Mouse (Mus musculus) lung, embryonic 15.5 days (tissue): ENCODE measurements around the gene Gstp1. TPM values are rescaled to one million over a fixed set of nuclear protein-coding genes. Genes with fewer than 3 reads are reported as not detected.

ENCODE experiments used
- ATAC-seq: fragments of 200-750 bp; cut with Nextera tagmentation; 2 replicates; pipeline ENCODE4 v1.8.0; 2017; ENCODE audit warnings: moderate number of reproducible peaks, borderline replicate concordance; ENCODE audit not compliant: low FRiP score, low TSS enrichment; ENCODE audit errors: extremely low read depth
- H3K27ac ChIP-seq: fragments of 300-500 bp; sonication (generic); 2 replicates; pipeline ENCODE4 v1.5.1; 2015; ENCODE audit warnings: moderate library complexity, mild to moderate bottlenecking, inconsistent platforms
- H3K27me3 ChIP-seq: fragments of 300-500 bp; sonication (generic); 2 replicates; pipeline ENCODE4 v1.6.1; 2015; ENCODE audit warnings: inconsistent platforms
- H3K36me3 ChIP-seq: fragments of 300-500 bp; sonication (generic); 2 replicates; pipeline ENCODE4 v1.6.1; 2015; ENCODE audit warnings: inconsistent platforms
- H3K4me1 ChIP-seq: fragments of 300-500 bp; sonication (generic); 2 replicates; pipeline ENCODE4 v1.6.1; 2015; ENCODE audit warnings: inconsistent platforms
- H3K4me2 ChIP-seq: fragments of 300-500 bp; sonication (generic); 2 replicates; pipeline ENCODE4 v1.6.1; 2015; ENCODE audit warnings: inconsistent platforms, mild to moderate bottlenecking, moderate library complexity
- H3K4me3 ChIP-seq: fragments of 300-500 bp; sonication (generic); 2 replicates; pipeline ENCODE4 v1.5.1; 2015; ENCODE audit warnings: mild to moderate bottlenecking, inconsistent platforms
- H3K9ac ChIP-seq: fragments of 300-500 bp; sonication (generic); 2 replicates; pipeline ENCODE4 v1.6.1; 2015; ENCODE audit warnings: inconsistent platforms
- H3K9me3 ChIP-seq: fragments of 300-500 bp; sonication (generic); 2 replicates; pipeline ENCODE4 v1.6.1; 2016; ENCODE audit warnings: inconsistent platforms
- WGBS: fragments of 180-500 bp; shearing (Covaris S2); methylation state at CpG from one replicate; pipeline ENCODE4 v1.1.7; 2015; 5-methylcytosine and 5-hydroxymethylcytosine counted together
- polyA plus RNA-seq: library from polyadenylated mRNA; unstranded; fragments of >200 nt; fragmentation: Nextera tagmentation; extraction: Ambion mirVana; gene quantifications from 2 replicates; pipeline ENCODE4 v1.2.1, GENCODE M21; 2015

Gene Gstp1
- polyA plus RNA-seq, 1 experiment from 2014 or later = 470 TPM

- H3K27me3 ChIP-seq = no peaks in the 10 kb centered on the region
- no peak overlapping the region for H3K27ac ChIP-seq
- peak overlapping the region; percentile 23; the same call in 1 of the 2 replicates for H3K4me2 ChIP-seq
- ATAC-seq = no peak
- no peak overlapping the region for H3K4me3 ChIP-seq
- H3K9ac ChIP-seq = no peak overlapping the region
- peaks cover 4% of the 10 kb centered on the region; the same call in 1 of the 2 replicates for H3K4me1 ChIP-seq
- peaks cover 6% of the 10 kb centered on the region; the same call in 1 of the 2 replicates for H3K36me3 ChIP-seq
- 68% methylated on average over 12 of the region's 12 CpGs for WGBS
- no peaks in the 10 kb centered on the region for H3K9me3 ChIP-seq
Observed at GRCm38 (mm10) chr19:4036327-4037045, 1.3 kb downstream of the Gstp1 start.

GRCm38 (mm10) chr19:4033742-4034141 is 4.0 kb downstream of the Gstp1 start:
- peaks cover 4% of the 10 kb centered on the region; the same call in 1 of the 2 replicates for H3K4me1 ChIP-seq
- 44% methylated on average over 5 of the region's 5 CpGs for WGBS
- H3K4me2 ChIP-seq = no peak overlapping the region
- no peak overlapping the region for H3K27ac ChIP-seq
- no peak overlapping the region for H3K4me3 ChIP-seq
- no peaks in the 10 kb centered on the region for H3K27me3 ChIP-seq
- peaks cover 6% of the 10 kb centered on the region; the same call in 1 of the 2 replicates for H3K36me3 ChIP-seq
- H3K9ac ChIP-seq = no peak overlapping the region
- no peak for ATAC-seq
- no peaks in the 10 kb centered on the region for H3K9me3 ChIP-seq

- Histone ChIP-seq H3K4me2 (no peak overlapping the region), H3K36me3 (peaks cover 6% of the 10 kb centered on the region; the same call in 1 of the 2 replicates), H3K27me3 (no peaks in the 10 kb centered on the region), H3K4me1 (peaks cover 4% of the 10 kb centered on the region; the same call in 1 of the 2 replicates), H3K27ac (no peak overlapping the region), H3K4me3 (no peak overlapping the region), H3K9ac (no peak overlapping the region), H3K9me3 (no peaks in the 10 kb centered on the region)
- ATAC-seq = no peak
- WGBS = 57% methylated on average over 3 of the region's 3 CpGs
Observed at GRCm38 (mm10) chr19:4033298-4033697, 4.5 kb downstream of the Gstp1 start.

- Histone ChIP-seq H3K27me3 (no peaks in the 10 kb centered on the region), H3K4me1 (peaks cover 4% of the 10 kb centered on the region; the same call in 1 of the 2 replicates), H3K27ac (no peak overlapping the region), H3K9ac (no peak overlapping the region), H3K36me3 (peaks cover 6% of the 10 kb centered on the region; the same call in 1 of the 2 replicates), H3K4me2 (no peak overlapping the region), H3K9me3 (no peaks in the 10 kb centered on the region), H3K4me3 (no peak overlapping the region)
- no peak for ATAC-seq
- WGBS = 46% methylated on average over 7 of the region's 7 CpGs
Observed at GRCm38 (mm10) chr19:4032668-4033067, 5.1 kb downstream of the Gstp1 start.

- no peak overlapping the region for H3K4me3 ChIP-seq
- no peaks in the 10 kb centered on the region for H3K4me1 ChIP-seq
- H3K27me3 ChIP-seq = no peaks in the 10 kb centered on the region
- H3K9me3 ChIP-seq = peaks cover 3% of the 10 kb centered on the region; the same call in 1 of the 2 replicates
- H3K4me2 ChIP-seq = no peak overlapping the region
- H3K9ac ChIP-seq = no peak overlapping the region
- no peaks in the 10 kb centered on the region for H3K36me3 ChIP-seq
- no peak overlapping the region for H3K27ac ChIP-seq
- ATAC-seq = no peak
Observed at GRCm38 (mm10) chr19:4027576-4027975, 10.2 kb downstream of the Gstp1 start.

- H3K27me3 ChIP-seq = no peaks in the 10 kb centered on the region
- no peak overlapping the region for H3K4me2 ChIP-seq
- H3K4me1 ChIP-seq = peaks cover 5% of the 10 kb centered on the region; the same call in 1 of the 2 replicates
- H3K9ac ChIP-seq = no peak overlapping the region
- ATAC-seq = no peak
- peaks cover 3% of the 10 kb centered on the region; the same call in 1 of the 2 replicates for H3K9me3 ChIP-seq
- no peak overlapping the region for H3K27ac ChIP-seq
- H3K36me3 ChIP-seq = no peaks in the 10 kb centered on the region
- no peak overlapping the region for H3K4me3 ChIP-seq
- WGBS = 56% methylated on average over 7 of the region's 7 CpGs
Observed at GRCm38 (mm10) chr19:4023185-4023584, 14.6 kb downstream of the Gstp1 start.

GRCm38 (mm10) chr19:4018743-4019583 is 18.8 kb downstream of the Gstp1 start:
- Histone ChIP-seq H3K4me2 (no peak overlapping the region), H3K9ac (no peak overlapping the region), H3K27me3 (no peaks in the 10 kb centered on the region), H3K4me1 (peaks cover 5% of the 10 kb centered on the region; the same call in 1 of the 2 replicates), H3K4me3 (no peak overlapping the region), H3K9me3 (no peaks in the 10 kb centered on the region), H3K27ac (peak overlapping the region; percentile 1; the same call in 1 of the 2 replicates), H3K36me3 (no peaks in the 10 kb centered on the region)
- ATAC-seq = peak; percentile 92; the same call in 1 of the 2 replicates
- 23% methylated on average over 18 of the region's 18 CpGs for WGBS

GRCm38 (mm10) chr19:4017921-4018587 is 19.7 kb downstream of the Gstp1 start:
- no peaks in the 10 kb centered on the region for H3K27me3 ChIP-seq
- no peak overlapping the region for H3K27ac ChIP-seq
- H3K4me3 ChIP-seq = no peak overlapping the region
- H3K9me3 ChIP-seq = no peaks in the 10 kb centered on the region
- WGBS = 40% methylated on average over 10 of the region's 10 CpGs
- peaks cover 5% of the 10 kb centered on the region; the same call in 1 of the 2 replicates for H3K4me1 ChIP-seq
- no peak overlapping the region for H3K9ac ChIP-seq
- H3K36me3 ChIP-seq = no peaks in the 10 kb centered on the region
- no peak overlapping the region for H3K4me2 ChIP-seq
- ATAC-seq = no peak

- H3K27ac ChIP-seq = no peak overlapping the region
- H3K4me1 ChIP-seq = peaks cover 15% of the 10 kb centered on the region
- WGBS = 53% methylated on average over 5 of the region's 5 CpGs
- no peaks in the 10 kb centered on the region for H3K27me3 ChIP-seq
- no peak overlapping the region for H3K4me2 ChIP-seq
- H3K9me3 ChIP-seq = no peaks in the 10 kb centered on the region
- H3K4me3 ChIP-seq = no peak overlapping the region
- ATAC-seq = no peak
- H3K36me3 ChIP-seq = peaks cover 4% of the 10 kb centered on the region; the same call in 1 of the 2 replicates
- no peak overlapping the region for H3K9ac ChIP-seq
Observed at GRCm38 (mm10) chr19:4015635-4016034, 22.1 kb downstream of the Gstp1 start.

- H3K27me3 ChIP-seq = no peaks in the 10 kb centered on the region
- no peak overlapping the region for H3K27ac ChIP-seq
- no peak overlapping the region for H3K4me2 ChIP-seq
- H3K36me3 ChIP-seq = peaks cover 9% of the 10 kb centered on the region
- no peaks in the 10 kb centered on the region for H3K9me3 ChIP-seq
- peaks cover 15% of the 10 kb centered on the region for H3K4me1 ChIP-seq
- ATAC-seq = no peak
- H3K4me3 ChIP-seq = no peak overlapping the region
- H3K9ac ChIP-seq = no peak overlapping the region
Observed at GRCm38 (mm10) chr19:4014802-4015201, 23.0 kb downstream of the Gstp1 start.

GRCm38 (mm10) chr19:4013066-4013465 is 24.7 kb downstream of the Gstp1 start:
- peak; percentile 21; the same call in 1 of the 2 replicates for ATAC-seq
- H3K9me3 ChIP-seq = no peaks in the 10 kb centered on the region
- H3K9ac ChIP-seq = peak overlapping the region; percentile 39
- no peak overlapping the region for H3K27ac ChIP-seq
- peaks cover 22% of the 10 kb centered on the region for H3K36me3 ChIP-seq
- no peaks in the 10 kb centered on the region for H3K27me3 ChIP-seq
- peak overlapping the region; percentile 62 for H3K4me3 ChIP-seq
- peak overlapping the region; percentile 57 for H3K4me2 ChIP-seq
- WGBS = 11% methylated on average over 9 of the region's 9 CpGs
- peaks cover 11% of the 10 kb centered on the region for H3K4me1 ChIP-seq
